Mouse (Mus musculus) liver, embryonic 15.5 days (tissue): Measurements from ENCODE around the gene Gnaz. TPM values are rescaled to one million over a fixed set of nuclear protein-coding genes. Genes with fewer than 3 reads are reported as not detected.
A peak's percentile ranks its signal among the peaks of the same experiment; 100 is the strongest.

Source experiments
- ATAC-seq: fragments of 200-750 bp; cut with Nextera tagmentation; 2 replicates; pipeline ENCODE4 v1.8.0; 2017; ENCODE audit warnings: moderate number of reproducible peaks, mild to moderate bottlenecking, moderate library complexity; ENCODE audit not compliant: insufficient read depth
- H3K27ac ChIP-seq: fragments of 300-500 bp; sonication (generic); replicated peaks from 2 replicates; pipeline ENCODE4 v1.5.1; 2015; ENCODE audit warnings: mild to moderate bottlenecking, inconsistent platforms
- H3K27me3 ChIP-seq: fragments of 300-500 bp; sonication (generic); 2 replicates; pipeline ENCODE4 v1.6.1; 2015; ENCODE audit warnings: mild to moderate bottlenecking, inconsistent platforms
- H3K36me3 ChIP-seq: fragments of 300-500 bp; sonication (generic); replicated peaks from 2 replicates; pipeline ENCODE4 v1.6.1; 2015; ENCODE audit warnings: moderate library complexity, mild to moderate bottlenecking, inconsistent platforms
- H3K4me1 ChIP-seq: fragments of 300-500 bp; sonication (generic); replicated peaks from 2 replicates; pipeline ENCODE4 v1.6.1; 2015; ENCODE audit warnings: inconsistent platforms
- H3K4me2 ChIP-seq: fragments of 300-500 bp; sonication (generic); 2 replicates; pipeline ENCODE4 v1.6.1; 2015; ENCODE audit warnings: moderate library complexity, mild to moderate bottlenecking, inconsistent platforms
- H3K4me3 ChIP-seq: fragments of 300-500 bp; sonication (generic); replicated peaks from 2 replicates; pipeline ENCODE4 v1.5.1; 2015; ENCODE audit warnings: mild to moderate bottlenecking, inconsistent platforms
- H3K9ac ChIP-seq: fragments of 300-500 bp; sonication (generic); 2 replicates; pipeline ENCODE4 v1.6.1; 2015; ENCODE audit warnings: moderate library complexity, mild to moderate bottlenecking, inconsistent platforms
- H3K9me3 ChIP-seq: fragments of 300-500 bp; sonication (generic); replicated peaks from 2 replicates; pipeline ENCODE4 v1.6.1; 2016; ENCODE audit warnings: inconsistent platforms
- WGBS: fragments of 180-500 bp; shearing (Covaris S2); methylation state at CpG from one replicate; pipeline ENCODE4 v1.1.7; 2015; ENCODE audit warnings: mixed read lengths; ENCODE audit not compliant: insufficient replicate concordance; 5-methylcytosine and 5-hydroxymethylcytosine counted together
- polyA plus RNA-seq: library from polyadenylated mRNA; unstranded; fragments of >200 nt; fragmentation: Nextera tagmentation; extraction: Ambion mirVana; gene quantifications from 2 replicates; pipeline ENCODE4 v1.2.1, GENCODE M21; 2015

Gnaz gene
- polyA plus RNA-seq, 1 experiment from 2014 or later, result 3.8 TPM

DNA sequence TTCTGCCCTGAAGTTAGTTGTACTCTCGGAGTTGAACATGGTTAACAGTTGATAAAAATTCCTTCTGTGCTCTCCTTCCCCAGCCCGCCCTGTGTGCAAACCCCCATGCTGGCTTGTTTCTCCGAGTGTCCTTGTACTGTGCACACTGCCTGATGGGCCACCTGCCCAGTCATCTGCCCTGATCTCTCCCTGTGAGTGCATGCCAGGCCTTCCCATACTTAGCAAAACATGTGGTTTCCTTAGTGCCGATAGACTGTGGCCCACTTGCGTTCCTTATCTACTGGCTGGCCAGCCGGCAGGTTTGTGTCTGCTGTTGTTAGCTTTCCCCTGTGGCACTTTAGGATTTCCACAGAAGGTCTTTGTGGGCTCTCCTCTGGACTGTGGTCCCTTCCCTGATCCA, 87.1 kb downstream of the Gnaz start:
- 14% methylated on average over 6 of the region's 6 CpGs for WGBS
- H3K4me3 ChIP-seq, result no peak overlapping the region
- H3K4me2 ChIP-seq, result no peak overlapping the region
- H3K9me3 ChIP-seq, result no peaks in the 10 kb centered on the region
- H3K9ac ChIP-seq, result no peak overlapping the region
- no peaks in the 10 kb centered on the region for H3K27me3 ChIP-seq
- no peak for ATAC-seq
- H3K36me3 ChIP-seq, result no peaks in the 10 kb centered on the region
- peaks cover 41% of the 10 kb centered on the region for H3K4me1 ChIP-seq
- H3K27ac ChIP-seq, result no peak overlapping the region

DNA sequence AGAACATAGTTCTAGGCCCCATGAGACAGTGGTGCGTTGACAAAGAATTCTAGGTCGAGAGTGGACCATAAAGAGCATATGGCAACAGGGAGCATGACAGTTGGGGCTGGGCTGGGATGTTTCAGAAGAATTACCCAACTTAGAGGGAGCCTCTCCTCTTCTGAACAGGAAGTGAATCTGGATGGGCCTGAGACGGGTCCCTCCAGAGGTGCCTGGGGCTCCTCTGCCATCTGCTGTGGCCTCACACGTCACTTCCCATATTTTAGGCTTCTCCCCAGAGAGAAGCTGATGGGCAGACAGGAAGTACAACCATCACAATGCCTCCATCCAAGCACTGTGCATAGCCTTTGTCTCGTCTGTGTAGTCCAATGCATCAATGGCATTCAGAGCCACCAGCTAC, 88.7 kb downstream of the Gnaz start:
- Histone ChIP-seq H3K27ac (no peak overlapping the region), H3K4me3 (no peak overlapping the region), H3K9me3 (no peaks in the 10 kb centered on the region), H3K36me3 (no peaks in the 10 kb centered on the region), H3K27me3 (peaks cover 14% of the 10 kb centered on the region), H3K9ac (no peak overlapping the region), H3K4me2 (no peak overlapping the region), H3K4me1 (peaks cover 50% of the 10 kb centered on the region)
- WGBS, result 37% methylated on average over 5 of the region's 5 CpGs
- no peak for ATAC-seq

DNA sequence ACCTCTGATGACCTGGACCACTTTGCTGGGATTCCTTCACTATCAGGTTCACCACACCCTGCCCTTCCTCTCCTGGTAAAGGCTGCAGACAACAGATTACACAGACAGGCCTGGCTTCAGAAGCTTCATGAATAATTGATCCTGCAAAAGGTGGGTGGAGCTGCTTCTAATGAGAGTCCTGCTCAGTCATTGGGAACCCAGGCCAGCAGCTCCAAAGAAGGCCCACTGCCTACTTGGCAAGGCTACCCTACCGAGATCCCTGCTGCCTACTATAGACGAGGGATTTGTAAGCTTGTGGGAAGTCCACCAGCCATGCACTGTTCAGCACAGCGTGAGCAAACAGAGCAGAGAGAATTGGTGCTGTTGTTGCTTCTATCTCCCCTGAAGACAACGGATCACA, 89.3 kb downstream of the Gnaz start:
- H3K4me1 ChIP-seq, result peaks cover 53% of the 10 kb centered on the region
- no peak overlapping the region for H3K4me2 ChIP-seq
- no peaks in the 10 kb centered on the region for H3K36me3 ChIP-seq
- no peak for ATAC-seq
- H3K27ac ChIP-seq, result no peak overlapping the region
- no peak overlapping the region for H3K4me3 ChIP-seq
- peaks cover 20% of the 10 kb centered on the region for H3K27me3 ChIP-seq
- 16% methylated on average over 4 of the region's 4 CpGs for WGBS
- H3K9me3 ChIP-seq, result no peaks in the 10 kb centered on the region
- H3K9ac ChIP-seq, result no peak overlapping the region

DNA sequence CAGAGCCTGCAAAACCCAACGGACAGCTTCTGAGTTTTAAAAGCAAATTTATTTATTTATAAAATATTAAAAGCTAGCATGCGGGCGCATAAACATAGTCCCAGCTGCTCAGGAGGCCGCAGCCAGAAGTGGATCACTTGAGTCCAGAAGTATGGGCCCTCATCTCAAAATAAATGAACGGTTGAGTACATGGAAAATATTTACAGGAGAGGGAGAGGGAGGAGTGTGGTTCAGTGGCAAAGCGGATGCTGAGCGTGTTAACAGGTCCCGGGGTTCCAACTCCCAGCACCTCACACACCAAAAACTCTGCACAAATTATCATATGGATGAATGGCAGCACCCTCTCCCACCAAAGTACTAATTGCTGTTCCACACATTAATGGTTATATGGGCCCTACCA, 91.4 kb downstream of the Gnaz start:
- Histone ChIP-seq H3K9me3 (no peaks in the 10 kb centered on the region), H3K4me2 (no peak overlapping the region), H3K27me3 (peaks cover 41% of the 10 kb centered on the region), H3K4me1 (peaks cover 64% of the 10 kb centered on the region), H3K27ac (no peak overlapping the region), H3K4me3 (no peak overlapping the region), H3K9ac (no peak overlapping the region), H3K36me3 (no peaks in the 10 kb centered on the region)
- ATAC-seq, result no peak
- WGBS, result 68% methylated on average over 8 of the region's 8 CpGs

DNA sequence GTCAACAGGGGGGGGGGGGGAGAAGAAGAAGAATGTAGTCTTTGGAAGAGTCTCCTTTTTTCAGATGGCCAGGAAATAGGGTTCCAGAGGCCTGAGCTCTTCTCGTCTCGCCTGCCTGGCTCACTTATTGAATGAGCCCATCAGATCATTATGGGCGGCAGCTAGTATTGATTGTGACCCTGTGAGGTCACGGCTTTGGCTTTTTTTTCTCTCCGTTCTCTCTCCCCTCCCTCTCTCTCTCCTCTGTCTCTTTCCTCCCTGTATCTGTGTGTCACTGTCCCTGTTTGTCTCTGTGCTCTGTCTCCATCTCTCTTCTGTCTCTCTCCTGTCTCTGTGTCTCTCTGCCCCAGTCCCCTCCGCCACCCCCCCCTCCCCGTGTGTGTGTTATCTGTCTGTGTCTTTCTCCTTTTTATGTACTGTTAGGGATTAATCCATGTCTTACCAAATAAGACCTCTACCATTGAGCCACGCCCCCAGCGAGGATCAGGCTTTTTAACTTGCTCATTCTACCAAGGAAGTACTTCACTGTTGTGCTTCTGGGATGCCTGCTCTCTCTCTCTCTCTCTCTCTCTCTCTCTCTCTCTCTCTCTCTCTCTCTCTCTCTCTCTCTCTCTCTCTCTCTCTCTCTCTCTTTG, 91.9 kb downstream of the Gnaz start:
- Histone ChIP-seq H3K4me2 (peak overlapping the region; percentile 72), H3K4me3 (no peak overlapping the region), H3K27me3 (peaks cover 42% of the 10 kb centered on the region), H3K4me1 (peaks cover 66% of the 10 kb centered on the region), H3K27ac (no peak overlapping the region), H3K36me3 (no peaks in the 10 kb centered on the region), H3K9me3 (no peaks in the 10 kb centered on the region), H3K9ac (no peak overlapping the region)
- ATAC-seq, result no peak
- 50% methylated on average over 9 of the region's 9 CpGs for WGBS

DNA sequence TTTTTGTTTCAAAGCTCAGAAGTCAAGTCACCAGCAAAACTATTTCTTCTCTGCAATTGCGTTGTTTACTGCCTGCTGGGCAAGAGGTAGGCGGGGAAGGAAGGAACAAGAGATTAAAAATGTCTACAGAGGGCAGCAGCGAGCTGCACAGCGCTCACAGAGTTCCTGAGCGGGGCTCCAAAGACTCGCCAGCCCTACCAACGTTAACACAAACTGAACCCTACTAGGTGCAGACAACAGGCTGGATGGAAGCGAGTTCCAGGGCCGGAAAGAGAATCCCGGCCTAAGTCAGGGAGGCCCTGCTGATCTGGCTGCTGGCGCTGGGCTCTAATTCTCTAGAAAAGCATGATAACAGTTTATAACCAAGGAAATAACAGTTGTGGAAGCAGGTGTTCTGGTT, 92.4 kb downstream of the Gnaz start:
- Histone ChIP-seq H3K9ac (no peak overlapping the region), H3K4me1 (peaks cover 63% of the 10 kb centered on the region), H3K36me3 (no peaks in the 10 kb centered on the region), H3K9me3 (no peaks in the 10 kb centered on the region), H3K4me3 (peak overlapping the region; percentile 64; the same call in 1 of the 2 replicates), H3K4me2 (peak overlapping the region; percentile 72), H3K27me3 (peaks cover 42% of the 10 kb centered on the region), H3K27ac (peak overlapping the region; percentile 38; the same call in 1 of the 2 replicates)
- under 1% methylated on average over 11 of the region's 11 CpGs for WGBS
- no peak for ATAC-seq

DNA sequence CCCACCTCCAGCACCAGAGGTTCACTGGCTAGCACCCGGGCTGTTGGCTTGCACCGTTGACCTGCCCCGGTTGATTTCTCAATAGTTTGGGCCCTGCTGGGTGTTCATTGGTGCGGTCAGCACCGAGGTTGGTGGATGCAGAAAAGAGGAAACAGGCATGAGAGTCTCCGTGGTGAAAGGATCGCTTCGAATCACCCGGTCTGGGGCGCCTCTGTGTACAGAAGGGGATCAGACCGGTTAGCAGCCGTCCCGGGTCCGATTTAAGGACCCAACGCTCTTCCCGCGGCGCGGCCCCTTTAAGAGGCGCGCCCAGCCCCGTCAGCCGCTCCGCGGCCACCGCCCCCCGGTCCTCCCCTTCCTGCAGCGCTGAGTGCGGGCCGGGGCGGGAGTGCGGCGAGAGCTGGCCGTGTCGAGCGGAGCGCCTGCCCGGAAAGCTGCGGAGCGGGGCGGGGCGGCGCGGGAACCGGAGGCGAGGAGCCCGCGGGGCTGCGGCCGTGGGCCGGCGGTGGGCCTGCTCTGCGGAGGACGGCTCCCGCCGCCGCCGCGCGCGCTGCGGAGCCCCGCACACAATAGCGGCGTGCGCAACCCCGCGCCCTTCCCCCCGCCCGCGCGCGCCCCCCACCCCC, 93.4 kb downstream of the Gnaz start, which contains the start of gene Bcr:
Gene Bcr, plus strand, starts transcription at position 376 of the 626 bp plus-strand sequence.
- H3K27ac ChIP-seq, result peak within 1 kb of the TSS; percentile 65
- peak within 1 kb of the TSS; percentile 72 for H3K4me2 ChIP-seq
- H3K27me3 ChIP-seq, result peaks cover 42% of the 10 kb centered on the region
- ATAC-seq, result peak; percentile 77
- H3K9ac ChIP-seq, result peak within 1 kb of the TSS; percentile 45; the same call in 1 of the 2 replicates
- peak within 1 kb of the TSS; percentile 64 for H3K4me3 ChIP-seq
- no peaks in the 10 kb centered on the region for H3K36me3 ChIP-seq
- peaks cover 61% of the 10 kb centered on the region for H3K4me1 ChIP-seq
- no peaks in the 10 kb centered on the region for H3K9me3 ChIP-seq
- WGBS, result under 1% methylated on average over 67 of the region's 73 CpGs

DNA sequence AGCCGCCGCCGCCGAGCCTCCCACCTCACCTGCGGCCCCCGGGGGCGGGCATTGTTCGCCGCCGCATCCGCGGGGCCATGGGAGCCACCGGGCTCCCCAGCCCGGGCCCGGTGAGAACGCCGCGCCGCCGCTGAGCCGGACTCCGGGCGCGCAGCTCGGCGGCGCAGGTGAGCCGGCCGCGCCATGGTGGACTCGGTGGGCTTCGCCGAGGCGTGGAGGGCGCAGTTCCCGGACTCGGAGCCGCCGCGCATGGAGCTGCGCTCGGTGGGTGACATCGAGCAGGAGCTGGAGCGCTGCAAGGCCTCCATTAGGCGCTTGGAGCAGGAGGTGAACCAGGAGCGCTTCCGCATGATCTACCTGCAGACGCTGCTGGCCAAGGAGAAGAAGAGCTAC, 93.9 kb downstream of the Gnaz start:
- Histone ChIP-seq H3K9ac (peak overlapping the region; percentile 45; the same call in 1 of the 2 replicates), H3K36me3 (no peaks in the 10 kb centered on the region), H3K4me3 (peak overlapping the region; percentile 64), H3K4me2 (peak overlapping the region; percentile 72), H3K9me3 (no peaks in the 10 kb centered on the region), H3K27ac (peak overlapping the region; percentile 65), H3K27me3 (peaks cover 42% of the 10 kb centered on the region), H3K4me1 (peaks cover 60% of the 10 kb centered on the region)
- no peak for ATAC-seq
- WGBS, result under 1% methylated on average over 48 of the region's 48 CpGs

DNA sequence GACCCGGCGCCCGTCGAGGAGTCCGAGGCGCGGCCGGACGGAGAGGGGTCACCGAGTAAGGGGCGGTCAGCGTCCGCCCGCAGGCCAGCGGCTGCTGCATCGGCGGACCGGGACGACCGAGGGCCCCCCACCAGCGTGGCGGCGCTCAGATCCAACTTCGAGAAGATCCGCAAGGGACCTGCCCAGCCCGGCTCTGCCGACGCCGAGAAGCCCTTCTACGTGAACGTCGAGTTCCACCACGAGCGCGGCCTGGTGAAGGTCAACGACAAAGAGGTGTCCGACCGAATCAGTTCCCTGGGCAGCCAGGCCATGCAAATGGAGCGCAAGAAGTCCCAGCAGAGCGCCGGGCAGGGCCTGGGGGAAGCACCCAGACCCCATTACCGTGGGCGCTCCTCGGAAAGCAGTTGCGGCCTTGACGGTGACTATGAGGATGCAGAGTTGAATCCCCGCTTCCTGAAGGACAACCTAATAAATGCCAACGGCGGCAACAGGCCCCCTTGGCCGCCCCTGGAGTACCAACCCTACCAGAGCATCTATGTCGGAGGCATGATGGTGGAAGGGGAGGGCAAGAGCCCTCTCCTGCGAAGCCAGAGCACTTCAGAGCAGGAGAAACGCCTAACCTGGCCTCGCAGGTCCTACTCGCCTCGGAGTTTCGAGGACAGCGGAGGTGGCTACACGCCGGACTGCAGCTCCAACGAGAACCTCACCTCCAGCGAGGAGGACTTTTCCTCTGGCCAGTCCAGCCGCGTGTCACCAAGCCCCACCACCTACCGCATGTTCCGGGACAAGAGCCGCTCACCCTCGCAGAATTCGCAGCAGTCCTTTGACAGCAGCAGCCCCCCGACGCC, 94.6 kb downstream of the Gnaz start:
- 2% methylated on average over 71 of the region's 71 CpGs for WGBS
- Histone ChIP-seq H3K27ac (no peak overlapping the region), H3K9ac (peak overlapping the region; percentile 45; the same call in 1 of the 2 replicates), H3K27me3 (peaks cover 42% of the 10 kb centered on the region), H3K9me3 (no peaks in the 10 kb centered on the region), H3K4me3 (peak overlapping the region; percentile 64), H3K4me1 (peaks cover 55% of the 10 kb centered on the region), H3K4me2 (peak overlapping the region; percentile 72), H3K36me3 (no peaks in the 10 kb centered on the region)
- no peak for ATAC-seq

DNA sequence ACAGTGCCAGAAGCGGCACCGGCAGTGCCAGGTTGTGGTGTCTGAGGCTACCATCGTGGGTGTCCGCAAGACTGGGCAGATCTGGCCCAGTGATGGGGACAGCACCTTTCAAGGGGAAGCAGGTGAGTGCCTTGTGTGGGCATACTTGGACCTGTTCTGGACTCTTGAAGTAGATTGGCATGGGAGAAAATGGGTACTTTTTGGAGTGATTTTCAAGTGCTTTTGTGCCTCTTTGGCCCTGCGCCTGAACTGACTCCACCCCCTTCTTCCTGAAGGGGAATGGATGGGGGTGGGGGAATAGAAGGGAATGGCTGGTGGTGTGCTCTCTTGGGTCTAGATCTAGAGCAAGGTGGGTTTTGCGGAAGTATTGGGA, 95.2 kb downstream of the Gnaz start:
- Histone ChIP-seq H3K27ac (no peak overlapping the region), H3K4me3 (peak overlapping the region; percentile 64), H3K9me3 (no peaks in the 10 kb centered on the region), H3K9ac (no peak overlapping the region), H3K4me1 (peaks cover 50% of the 10 kb centered on the region), H3K36me3 (no peaks in the 10 kb centered on the region), H3K4me2 (peak overlapping the region; percentile 72), H3K27me3 (peaks cover 42% of the 10 kb centered on the region)
- WGBS, result 6% methylated on average over 6 of the region's 6 CpGs
- ATAC-seq, result no peak

DNA sequence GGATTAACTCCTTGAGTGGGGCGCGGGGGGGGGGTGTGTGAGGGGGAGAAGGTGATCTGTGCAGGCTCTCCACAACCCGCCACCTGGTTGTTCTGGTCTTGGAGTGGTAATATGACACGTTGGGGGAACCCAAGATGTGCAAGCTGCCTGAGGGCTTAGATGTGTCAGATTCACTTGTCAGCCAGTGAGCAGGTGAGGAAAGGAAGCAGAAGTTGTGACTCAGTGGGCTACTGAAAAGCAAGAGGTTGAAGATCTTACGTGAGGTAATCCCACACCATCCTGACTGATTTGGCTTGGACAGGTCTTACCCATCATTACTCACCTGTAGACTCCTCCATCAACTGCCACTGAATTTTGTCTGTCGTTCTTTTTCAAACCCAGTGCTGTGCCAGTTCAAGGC, 95.6 kb downstream of the Gnaz start:
- H3K4me3 ChIP-seq, result peak overlapping the region; percentile 64
- 28% methylated on average over 6 of the region's 6 CpGs for WGBS
- peaks cover 42% of the 10 kb centered on the region for H3K27me3 ChIP-seq
- peak overlapping the region; percentile 72 for H3K4me2 ChIP-seq
- no peak overlapping the region for H3K9ac ChIP-seq
- no peaks in the 10 kb centered on the region for H3K36me3 ChIP-seq
- ATAC-seq, result no peak
- H3K27ac ChIP-seq, result no peak overlapping the region
- H3K9me3 ChIP-seq, result no peaks in the 10 kb centered on the region
- H3K4me1 ChIP-seq, result peaks cover 48% of the 10 kb centered on the region
